In genomic region chr11:23954323-23954722, GRCm38 (mm10) we compare ENCODE assay signal across 8 mouse cellular contexts. TPM values are rescaled to one million over a fixed set of nuclear protein-coding genes. Genes with fewer than 3 reads are reported as not detected.
DNase-seq lines count a peak whose midpoint lies in the region; ATAC-seq lines count a peak whose summit lies in the region.

No protein-coding gene starts in this region.

- no peaks in the 10 kb centered on the region for H3K4me1 ChIP-seq in stomach, embryonic 16.5 days (ENCODE audit: control insufficient read depth, insufficient read depth, low read length)

- peak overlapping the region; percentile 38; the same call in 1 of the 2 replicates for H3K9ac ChIP-seq in stomach, embryonic 16.5 days (ENCODE audit: low read length)

- DNase-seq in cerebellum, adult 9-10 months, result peak; percentile 13
- DNase-seq in cerebellum, postnatal 36 days, result no peak
- DNase-seq in lung, postnatal 36 days, result peak; percentile 4
- no peak for DNase-seq in lung, postnatal 25 days (ENCODE audit: low spot score)
- peak; percentile 11 for DNase-seq in large intestine, adult 2 months (ENCODE audit: low read depth, low spot score)
- DNase-seq in layer of hippocampus, adult 18-20 months (ENCODE audit: low spot score in 2 of 2), result no peak
- DNase-seq in kidney, postnatal 10 days, result no peak

- H3K27ac ChIP-seq in stomach, embryonic 16.5 days (ENCODE audit: low read length), result no peak overlapping the region

- H3K9me3 ChIP-seq in stomach, embryonic 16.5 days (replicated peaks; ENCODE audit: control insufficient read depth, low read length), result no peaks in the 10 kb centered on the region; the same call in 1 of the 2 replicates

- H3K27me3 ChIP-seq in stomach, embryonic 16.5 days (ENCODE audit: control insufficient read depth, insufficient read depth, low read length), result no peaks in the 10 kb centered on the region

- WGBS in large intestine, adult 2 months, result 5% methylated on average over 4 of the region's 4 CpGs
- WGBS in stomach, embryonic 16.5 days, result 1% methylated on average over 4 of the region's 4 CpGs

- no peaks in the 10 kb centered on the region for H3K36me3 ChIP-seq in stomach, embryonic 16.5 days (ENCODE audit: control insufficient read depth, insufficient read depth, low read length)

- no peak overlapping the region for H3K4me2 ChIP-seq in stomach, embryonic 16.5 days (ENCODE audit: low read depth, low read length)

- no peak for ATAC-seq in stomach, embryonic 16.5 days (ENCODE audit: insufficient read depth, low FRiP score)

- H3K4me3 ChIP-seq in stomach, embryonic 16.5 days (replicated peaks; ENCODE audit: low read length), result no peak overlapping the region; the same call in 1 of the 2 replicates

RNA-seq across cellular contexts. Expression of gene Papolg, which starts 59.3 kb away (rescaled TPM):
- 2.5 and 3.4 TPM in 2 replicates for polyA plus RNA-seq in large intestine, adult 2 months (2012; rRNA removed)
- 12.4 and 14.7 TPM in 2 replicates for polyA plus RNA-seq in stomach, embryonic 16.5 days (2015; fragmentation: Nextera tagmentation; extraction: Ambion mirVana)
- total RNA-seq in layer of hippocampus, adult 18-20 months (2021), result 10 to 100 TPM; 19.5 to 20.3 TPM

Comparison
In these comparisons a context has a peak if more than half of its experiments do, and no peak if none do; other contexts are left out.
1. DNase-seq: peak in cerebellum, adult 9-10 months (single experiment), lung, postnatal 36 days (single experiment) and large intestine, adult 2 months (single experiment); none in cerebellum, postnatal 36 days (0 of 2), lung, postnatal 25 days (single experiment), layer of hippocampus, adult 18-20 months (0 of 2) and kidney, postnatal 10 days (single experiment).